Mouse (Mus musculus) left cerebral cortex, adult 18-20 months (tissue): Measurements from ENCODE around the gene Rimkla. TPM values are rescaled to one million over a fixed set of nuclear protein-coding genes. Genes with fewer than 3 reads are reported as not detected.

ENCODE experiments used
- DNase-seq, 2 experiments: peaks; one replicate each; pipeline ENCODE4 v3.0.0; 2021 to 2022; ENCODE audit warnings: low spot score in 2 of 2, mixed read lengths in 1 of 2
- total RNA-seq, 2 experiments: library from RNA; stranded (reverse); gene quantifications; 2 replicates each; pipeline ENCODE4 v1.2.3; 2021

Gene Rimkla
- total RNA-seq, 2 experiments from 2014 or later: 9.7 TPM

DNA sequence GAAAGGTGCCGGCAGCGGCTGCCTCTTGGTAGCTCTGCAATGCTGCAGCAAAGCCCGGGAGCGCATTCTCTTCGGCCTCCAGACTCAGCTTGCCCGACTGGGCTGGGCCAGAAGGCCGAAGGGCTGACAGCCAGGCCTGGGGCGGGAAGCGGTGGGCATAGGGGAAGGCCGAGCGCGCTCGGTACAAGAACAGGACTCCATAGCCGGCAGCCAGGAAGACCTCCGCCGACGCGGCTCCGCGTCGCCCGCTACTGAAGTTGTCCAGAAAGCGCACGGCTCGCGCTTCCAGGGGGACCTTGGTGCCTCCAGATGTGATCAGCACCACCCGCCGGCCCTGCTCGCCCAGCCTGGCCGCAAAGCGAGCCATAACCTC lies 70.5 kb downstream of the Rimkla start:
- DNase-seq: peak in 1 of 2 experiments; percentile 14

GRCm38 (mm10) chr4:119421191-119421590 lies 71.2 kb downstream of the Rimkla start:
- no peak for DNase-seq

GRCm38 (mm10) chr4:119417894-119418293 lies 74.5 kb downstream of the Rimkla start:
- DNase-seq: no peak

GRCm38 (mm10) chr4:119417270-119417669 lies 75.2 kb downstream of the Rimkla start:
- DNase-seq: no peak

Other genes starting within 250 kb of the Rimkla start
- gene Cldn19, start 237.2 kb downstream of the Rimkla start, total RNA-seq: under 1 TPM in 1 of 2 experiments, not detected in 1; 0.44 TPM
- 100 to 1,000 TPM; 178 to 187 TPM for gene Ybx1, start 198.0 kb downstream of the Rimkla start, total RNA-seq
- 10 to 100 TPM; 16.2 to 17.4 TPM for gene Ppih, start 172.1 kb downstream of the Rimkla start, total RNA-seq
- gene Ccdc30, start 77.1 kb downstream of the Rimkla start, total RNA-seq: 10 to 100 TPM; 18.3 to 18.5 TPM
- 1 to 10 TPM; 5.5 to 6.1 TPM for gene Ppcs, start 70.2 kb downstream of the Rimkla start, total RNA-seq
- gene Zmynd12, start 69.8 kb downstream of the Rimkla start, total RNA-seq: under 1 TPM; 0.49 to 0.61 TPM
- gene Foxj3, start 44.4 kb upstream of the Rimkla start, total RNA-seq: 10 to 100 TPM; 66.9 to 81.2 TPM
- gene Frg2f1, start 46.9 kb upstream of the Rimkla start, total RNA-seq: 10 to 100 TPM; 20.5 to 20.7 TPM
- gene Guca2a, start 145.1 kb upstream of the Rimkla start, total RNA-seq: not detected
- gene Guca2b, start 166.3 kb upstream of the Rimkla start, total RNA-seq: not detected
- 10 to 100 TPM; 56.0 to 56.9 TPM for gene Hivep3, start 241.2 kb upstream of the Rimkla start, total RNA-seq